ENCODE assay signal across 15 mouse cellular contexts in the genomic region with DNA sequence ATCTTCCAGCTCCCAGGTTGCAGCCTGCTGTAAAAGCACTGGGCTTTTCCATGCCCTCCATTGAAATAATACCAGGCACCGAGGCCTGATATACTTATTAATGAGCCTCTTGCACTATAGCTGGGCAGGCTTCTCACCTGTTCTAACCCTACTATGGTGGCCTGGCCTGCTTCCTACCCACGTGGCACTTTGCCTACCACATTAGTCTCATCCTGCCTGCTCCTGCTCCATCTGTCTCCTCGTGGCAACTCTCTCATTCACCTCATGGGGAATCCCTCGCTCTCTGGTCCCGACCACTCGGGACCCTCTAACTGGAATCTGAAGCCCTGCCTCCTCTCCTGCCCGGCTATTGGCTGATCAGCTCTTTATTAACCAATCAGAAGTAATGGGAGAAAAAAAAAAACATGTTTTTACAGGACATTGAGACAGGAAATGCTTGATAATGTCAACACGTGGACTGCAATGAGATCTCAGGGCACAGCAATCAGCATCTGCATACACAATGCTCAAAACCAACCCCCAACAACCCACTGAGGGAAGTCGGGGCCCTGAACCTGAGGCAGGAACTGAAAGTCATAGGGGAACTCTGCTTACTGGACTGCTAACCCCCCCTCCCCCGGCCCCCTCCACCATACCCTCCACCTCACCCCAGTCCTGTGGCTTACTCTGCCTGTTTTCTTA.
A peak's percentile ranks its signal among the peaks of the same experiment; 100 is the strongest.
DNase-seq lines count a peak whose midpoint lies in the region; ATAC-seq and TF ChIP-seq lines count a peak whose summit lies in the region.
"Had no signal": no experiment of that assay in that cellular context is flagged by ENCODE, and none has a peak within 500 bp of the region (broad histone marks: within the 10 kb centered on the region; RNA-seq: fewer than 3 reads in every experiment).

No protein-coding gene starts in this region.

- TF ChIP-seq POLR2A in liver, adult 2 months (IDR thresholded peaks at IDR 0.05; ENCODE audit: extremely low read depth, insufficient read depth, low read length), result no peak

- 76% methylated on average over 10 of the region's 10 CpGs for WGBS in liver, adult 2 months
- WGBS in liver, embryonic 12.5 days (ENCODE audit: insufficient replicate concordance), result 49% methylated on average over 10 of the region's 10 CpGs

- no peak for ATAC-seq in liver, embryonic 12.5 days
- peak; percentile 54 for ATAC-seq in common myeloid progenitor, adult 5-6 weeks (replicated peaks; ENCODE audit: low read depth, poor library complexity, severe bottlenecking)

- peak; percentile 28 for DNase-seq in liver, adult 2 months (ENCODE audit: extremely low read depth, low read depth, low spot score)
- peak; percentile 70 for DNase-seq in cerebellum, adult 11 months
- DNase-seq in spleen, postnatal 14 days (ENCODE audit: low spot score in 2 of 2), result peak; percentile 12 to 41
- no peak for DNase-seq in right cerebral cortex, postnatal 36 days (ENCODE audit: low spot score in 2 of 2)
- no peak for DNase-seq in yolk sac, embryonic 10.5 days (ENCODE audit: low spot score)
- no peak for DNase-seq in layer of hippocampus, postnatal 14 days (ENCODE audit: low spot score in 2 of 2)
- DNase-seq: gastrocnemius, postnatal 25 days; kidney, adult 18-20 months; liver, embryonic 13.5 days; right cerebral cortex, postnatal 4 days had no signal

- no peaks in the 10 kb centered on the region for H3K36me3 ChIP-seq in liver, adult 2 months (ENCODE audit: control insufficient read depth, insufficient read depth, low read length)
- H3K36me3 ChIP-seq in liver, embryonic 12.5 days, result no peaks in the 10 kb centered on the region
- H3K36me3 ChIP-seq: embryonic facial prominence, embryonic 12.5 days; forebrain, embryonic 10.5 days; hindbrain, embryonic 13.5 days; liver, embryonic 13.5 days had no signal

- H3K9me3 ChIP-seq in liver, embryonic 12.5 days (replicated peaks), result no peaks in the 10 kb centered on the region
- H3K9me3 ChIP-seq: embryonic facial prominence, embryonic 12.5 days; forebrain, embryonic 10.5 days; hindbrain, embryonic 13.5 days had no signal

- H3K9ac ChIP-seq in liver, adult 2 months (ENCODE audit: low read depth, low read length), result no peak overlapping the region
- no peak overlapping the region for H3K9ac ChIP-seq in liver, embryonic 12.5 days
- H3K9ac ChIP-seq: embryonic facial prominence, embryonic 12.5 days; hindbrain, embryonic 13.5 days; liver, embryonic 13.5 days had no signal

- TF ChIP-seq CTCF in liver, adult 2 months (IDR thresholded peaks at IDR 0.05; ENCODE audit: low read depth, low read length), result no peak

- no peak overlapping the region for H3K4me3 ChIP-seq in liver, adult 2 months (ENCODE audit: insufficient read depth, low read depth, low read length)
- H3K4me3 ChIP-seq in liver, embryonic 12.5 days, result no peak overlapping the region
- H3K4me3 ChIP-seq: embryonic facial prominence, embryonic 12.5 days; forebrain, embryonic 10.5 days; hindbrain, embryonic 13.5 days; liver, embryonic 13.5 days had no signal

- no peaks in the 10 kb centered on the region for H3K79me2 ChIP-seq in liver, adult 2 months (ENCODE audit: control insufficient read depth, insufficient read depth, low read length)

- H3K4me2 ChIP-seq in liver, embryonic 12.5 days, result no peak overlapping the region
- H3K4me2 ChIP-seq: embryonic facial prominence, embryonic 12.5 days; hindbrain, embryonic 13.5 days; liver, embryonic 13.5 days had no signal

- peaks cover 3% of the 10 kb centered on the region; the same call in 1 of the 2 replicates for H3K4me1 ChIP-seq in liver, adult 2 months (ENCODE audit: control insufficient read depth, insufficient read depth, low read length)
- 0 out of 2 replicates have a peak, but pooled peaks cover 7% of the 10 kb centered on the region for H3K4me1 ChIP-seq in liver, embryonic 12.5 days
- H3K4me1 ChIP-seq: embryonic facial prominence, embryonic 12.5 days; forebrain, embryonic 10.5 days had no signal

- no peaks in the 10 kb centered on the region for H3K27me3 ChIP-seq in liver, adult 2 months (ENCODE audit: control insufficient read depth, insufficient read depth, low read length)
- no peaks in the 10 kb centered on the region for H3K27me3 ChIP-seq in liver, embryonic 12.5 days (replicated peaks)
- H3K27me3 ChIP-seq: embryonic facial prominence, embryonic 12.5 days; hindbrain, embryonic 13.5 days; liver, embryonic 13.5 days had no signal

- H3K27ac ChIP-seq in liver, adult 2 months (replicated peaks; ENCODE audit: insufficient read depth, low read depth, low read length), result peak overlapping the region; percentile 31; the same call in 1 of the 2 replicates
- H3K27ac ChIP-seq in liver, embryonic 12.5 days, result no peak overlapping the region
- H3K27ac ChIP-seq: embryonic facial prominence, embryonic 12.5 days; forebrain, embryonic 10.5 days; hindbrain, embryonic 13.5 days; liver, embryonic 13.5 days had no signal

Comparison
In these comparisons a context has a peak if more than half of its experiments do, and no peak if none do; other contexts are left out.
1. DNase-seq: peak in liver, adult 2 months (single experiment), cerebellum, adult 11 months (single experiment) and spleen, postnatal 14 days (2 of 2); none in right cerebral cortex, postnatal 36 days (0 of 2), yolk sac, embryonic 10.5 days (single experiment) and layer of hippocampus, postnatal 14 days (0 of 2).